Mouse (Mus musculus) midbrain, embryonic 16.5 days (tissue): ENCODE data around the gene Ahcyl2. TPM values are rescaled to one million over a fixed set of nuclear protein-coding genes. Genes with fewer than 3 reads are reported as not detected.

Experiments used
- ATAC-seq: fragments of 200-750 bp; cut with Nextera tagmentation; 2 replicates; pipeline ENCODE4 v1.8.0; 2017; ENCODE audit warnings: moderate TSS enrichment
- H3K27ac ChIP-seq: fragments of 300-500 bp; sonication (generic); 2 replicates; pipeline ENCODE4 v1.5.1; 2014; ENCODE audit warnings: mild to moderate bottlenecking, low read length, mixed read lengths
- H3K27me3 ChIP-seq: fragments of 300-500 bp; sonication (generic); 2 replicates; pipeline ENCODE4 v1.6.1; 2014; ENCODE audit warnings: low read depth, low read length, mixed read lengths; ENCODE audit not compliant: control insufficient read depth, insufficient read depth
- H3K36me3 ChIP-seq: fragments of 300-500 bp; sonication (generic); 2 replicates; pipeline ENCODE4 v1.6.1; 2014; ENCODE audit warnings: mild to moderate bottlenecking, low read length, moderate library complexity, mixed read lengths; ENCODE audit not compliant: control insufficient read depth, insufficient read depth
- H3K4me1 ChIP-seq: fragments of 300-500 bp; sonication (generic); 2 replicates; pipeline ENCODE4 v1.6.1; 2014; ENCODE audit warnings: mild to moderate bottlenecking, low read length, mixed read lengths; ENCODE audit not compliant: control insufficient read depth, insufficient read depth
- H3K4me2 ChIP-seq: fragments of 300-500 bp; sonication (generic); 2 replicates; pipeline ENCODE4 v1.6.1; 2014; ENCODE audit warnings: mild to moderate bottlenecking, low read length, mixed read lengths
- H3K4me3 ChIP-seq: fragments of 300-500 bp; sonication (generic); 2 replicates; pipeline ENCODE4 v1.5.1; 2014; ENCODE audit warnings: low read depth, mild to moderate bottlenecking, low read length, moderate library complexity, mixed read lengths
- H3K9ac ChIP-seq: fragments of 300-500 bp; sonication (generic); 2 replicates; pipeline ENCODE4 v1.6.1; 2014; ENCODE audit warnings: low read depth, low read length, mixed read lengths
- H3K9me3 ChIP-seq: fragments of 300-500 bp; sonication (generic); replicated peaks from 2 replicates; pipeline ENCODE4 v1.6.1; 2014; ENCODE audit warnings: mild to moderate bottlenecking, low read length, mixed read lengths; ENCODE audit not compliant: control insufficient read depth, poor library complexity, severe bottlenecking
- WGBS: fragments of 180-500 bp; shearing (Covaris S2); extraction: QIAGEN DNeasy Blood & Tissue Kit; methylation state at CpG from one replicate; pipeline ENCODE4 v1.1.7; 2014; 5-methylcytosine and 5-hydroxymethylcytosine counted together
- polyA plus RNA-seq: library from polyadenylated mRNA; unstranded; fragments of >200 nt; fragmentation: Nextera tagmentation; extraction: Ambion mirVana; gene quantifications from 2 replicates; pipeline ENCODE4 v1.2.1, GENCODE M21; 2015

Ahcyl2 gene
- polyA plus RNA-seq, 1 experiment from 2014 or later = 17.6 TPM

- Histone ChIP-seq H3K4me3 (no peak overlapping the region), H3K27me3 (no peaks in the 10 kb centered on the region), H3K9me3 (no peaks in the 10 kb centered on the region), H3K9ac (no peak overlapping the region), H3K4me2 (no peak overlapping the region), H3K36me3 (no peaks in the 10 kb centered on the region), H3K4me1 (no peaks in the 10 kb centered on the region), H3K27ac (no peak overlapping the region)
- 68% methylated on average over 9 of the region's 9 CpGs for WGBS
- no peak for ATAC-seq
These were observed 99.3 kb downstream of the Ahcyl2 start for GRCm38 (mm10) chr6:29866935-29867724.

- H3K27ac ChIP-seq = no peak overlapping the region
- 69% methylated on average over 2 of the region's 2 CpGs for WGBS
- H3K9ac ChIP-seq = no peak overlapping the region
- no peaks in the 10 kb centered on the region for H3K9me3 ChIP-seq
- H3K36me3 ChIP-seq = no peaks in the 10 kb centered on the region
- H3K27me3 ChIP-seq = no peaks in the 10 kb centered on the region
- H3K4me2 ChIP-seq = no peak overlapping the region
- ATAC-seq = no peak
- no peaks in the 10 kb centered on the region for H3K4me1 ChIP-seq
- no peak overlapping the region for H3K4me3 ChIP-seq
These were observed 100.6 kb downstream of the Ahcyl2 start for GRCm38 (mm10) chr6:29868341-29868895.

- WGBS = 85% methylated on average over 2 of the region's 2 CpGs
- Histone ChIP-seq H3K9me3 (no peaks in the 10 kb centered on the region), H3K9ac (no peak overlapping the region), H3K4me1 (no peaks in the 10 kb centered on the region), H3K36me3 (0 out of 2 replicates have a peak, but pooled peaks cover 3% of the 10 kb centered on the region), H3K4me2 (no peak overlapping the region), H3K4me3 (no peak overlapping the region), H3K27ac (no peak overlapping the region), H3K27me3 (no peaks in the 10 kb centered on the region)
- ATAC-seq = no peak
These were observed 105.8 kb downstream of the Ahcyl2 start for GRCm38 (mm10) chr6:29873654-29874053.

GRCm38 (mm10) chr6:29875576-29875975 lies 107.8 kb downstream of the Ahcyl2 start:
- ATAC-seq = no peak
- 82% methylated on average over 5 of the region's 5 CpGs for WGBS

GRCm38 (mm10) chr6:29876782-29877181 lies 109.0 kb downstream of the Ahcyl2 start:
- Histone ChIP-seq H3K27ac (no peak overlapping the region), H3K9ac (no peak overlapping the region), H3K27me3 (no peaks in the 10 kb centered on the region), H3K4me1 (no peaks in the 10 kb centered on the region), H3K4me3 (no peak overlapping the region), H3K36me3 (peaks cover 9% of the 10 kb centered on the region; the same call in 1 of the 2 replicates), H3K4me2 (no peak overlapping the region), H3K9me3 (no peaks in the 10 kb centered on the region)
- 91% methylated on average over 4 of the region's 4 CpGs for WGBS
- no peak for ATAC-seq

More at GRCm38 (mm10) chr6:29875576-29875975, 107.8 kb downstream of the Ahcyl2 start:
- Histone ChIP-seq H3K9ac (no peak overlapping the region), H3K9me3 (no peaks in the 10 kb centered on the region), H3K36me3 (peaks cover 6% of the 10 kb centered on the region; the same call in 1 of the 2 replicates), H3K4me2 (no peak overlapping the region), H3K27me3 (no peaks in the 10 kb centered on the region), H3K4me3 (no peak overlapping the region), H3K4me1 (no peaks in the 10 kb centered on the region), H3K27ac (no peak overlapping the region)

GRCm38 (mm10) chr6:29879579-29879978 lies 111.8 kb downstream of the Ahcyl2 start:
- no peak for ATAC-seq
- Histone ChIP-seq H3K36me3 (peaks cover 9% of the 10 kb centered on the region; the same call in 1 of the 2 replicates), H3K9me3 (no peaks in the 10 kb centered on the region), H3K27ac (no peak overlapping the region), H3K9ac (no peak overlapping the region), H3K27me3 (no peaks in the 10 kb centered on the region), H3K4me3 (no peak overlapping the region), H3K4me2 (no peak overlapping the region), H3K4me1 (no peaks in the 10 kb centered on the region)

GRCm38 (mm10) chr6:29880796-29881195 lies 113.0 kb downstream of the Ahcyl2 start:
- WGBS = over 99% methylated on average over 3 of the region's 3 CpGs
- H3K27ac ChIP-seq = no peak overlapping the region
- no peaks in the 10 kb centered on the region for H3K9me3 ChIP-seq
- no peaks in the 10 kb centered on the region for H3K4me1 ChIP-seq
- ATAC-seq = no peak
- no peak overlapping the region for H3K4me2 ChIP-seq
- H3K4me3 ChIP-seq = no peak overlapping the region
- peaks cover 9% of the 10 kb centered on the region; the same call in 1 of the 2 replicates for H3K36me3 ChIP-seq
- no peaks in the 10 kb centered on the region for H3K27me3 ChIP-seq
- H3K9ac ChIP-seq = no peak overlapping the region

GRCm38 (mm10) chr6:29881936-29882335 lies 114.1 kb downstream of the Ahcyl2 start:
- no peaks in the 10 kb centered on the region for H3K9me3 ChIP-seq
- H3K9ac ChIP-seq = no peak overlapping the region
- peaks cover 13% of the 10 kb centered on the region for H3K36me3 ChIP-seq
- ATAC-seq = no peak
- H3K4me2 ChIP-seq = no peak overlapping the region
- H3K4me1 ChIP-seq = no peaks in the 10 kb centered on the region
- H3K27me3 ChIP-seq = no peaks in the 10 kb centered on the region
- H3K27ac ChIP-seq = no peak overlapping the region
- no peak overlapping the region for H3K4me3 ChIP-seq
- WGBS = 82% methylated on average over 2 of the region's 2 CpGs

GRCm38 (mm10) chr6:29882870-29883269 lies 115.1 kb downstream of the Ahcyl2 start:
- H3K4me1 ChIP-seq = no peaks in the 10 kb centered on the region
- no peaks in the 10 kb centered on the region for H3K27me3 ChIP-seq
- ATAC-seq = no peak
- 76% methylated on average over 6 of the region's 6 CpGs for WGBS
- no peaks in the 10 kb centered on the region for H3K9me3 ChIP-seq
- no peak overlapping the region for H3K27ac ChIP-seq
- H3K9ac ChIP-seq = no peak overlapping the region
- H3K4me2 ChIP-seq = no peak overlapping the region
- H3K36me3 ChIP-seq = peaks cover 13% of the 10 kb centered on the region
- H3K4me3 ChIP-seq = no peak overlapping the region
